Mouse (Mus musculus) hindbrain, embryonic 14.5 days (tissue): Measurements from ENCODE around the gene Arsg. TPM values are rescaled to one million over a fixed set of nuclear protein-coding genes. Genes with fewer than 3 reads are reported as not detected.
"Not testable (repeated sequence)": the region's sequence is repeated elsewhere in the genome, so short reads cannot be mapped to it uniquely, and the experiment has no call there.

ENCODE experiments used
- ATAC-seq: fragments of 200-750 bp; cut with Nextera tagmentation; 2 replicates; pipeline ENCODE4 v1.8.0; 2017; ENCODE audit warnings: moderate number of reproducible peaks, mild to moderate bottlenecking, moderate TSS enrichment, moderate library complexity; ENCODE audit not compliant: low FRiP score
- DNase-seq: peaks from one replicate; pipeline ENCODE4 v3.0.0-alpha.2; 2015; ENCODE audit warnings: low spot score
- H3K27ac ChIP-seq: fragments of 300-500 bp; sonication (generic); 2 replicates; pipeline ENCODE4 v1.5.1; 2014; ENCODE audit warnings: mild to moderate bottlenecking, moderate library complexity
- H3K27me3 ChIP-seq: fragments of 300-500 bp; sonication (generic); 2 replicates; pipeline ENCODE4 v1.6.1; 2014; ENCODE audit warnings: mild to moderate bottlenecking, low read length, mixed read lengths; ENCODE audit not compliant: control insufficient read depth, insufficient read depth
- H3K36me3 ChIP-seq: fragments of 300-500 bp; sonication (generic); replicated peaks from 2 replicates; pipeline ENCODE4 v1.6.1; 2014; ENCODE audit not compliant: control insufficient read depth, insufficient read depth
- H3K4me1 ChIP-seq: fragments of 300-500 bp; sonication (generic); replicated peaks from 2 replicates; pipeline ENCODE4 v1.6.1; 2014; ENCODE audit warnings: antibody characterized with exemption, low read length, mixed read lengths; ENCODE audit not compliant: control insufficient read depth, insufficient read depth
- H3K4me2 ChIP-seq: fragments of 300-500 bp; sonication (generic); replicated peaks from 2 replicates; pipeline ENCODE4 v1.6.1; 2014; ENCODE audit warnings: mild to moderate bottlenecking, moderate library complexity
- H3K4me3 ChIP-seq: fragments of 300-500 bp; sonication (generic); replicated peaks from 2 replicates; pipeline ENCODE4 v1.5.1; 2014; ENCODE audit warnings: mild to moderate bottlenecking, low read length
- H3K9ac ChIP-seq: fragments of 300-500 bp; sonication (generic); 2 replicates; pipeline ENCODE4 v1.6.1; 2014
- H3K9me3 ChIP-seq: fragments of 300-500 bp; sonication (generic); 2 replicates; pipeline ENCODE4 v1.6.1; 2016; ENCODE audit warnings: low read length; ENCODE audit not compliant: control insufficient read depth
- WGBS: fragments of 180-500 bp; shearing (Covaris S2); extraction: QIAGEN DNeasy Blood & Tissue Kit; methylation state at CpG from one replicate; pipeline ENCODE4 v1.1.7; 2014; 5-methylcytosine and 5-hydroxymethylcytosine counted together
- polyA plus RNA-seq: library from polyadenylated mRNA; unstranded; fragments of >200 nt; fragmentation: Nextera tagmentation; extraction: Ambion mirVana; gene quantifications from 2 replicates; pipeline ENCODE4 v1.2.1, GENCODE M21; 2014

Gene Arsg
- polyA plus RNA-seq, 1 experiment from 2014 or later: 8.8 TPM

- DNase-seq: no peak
- Histone ChIP-seq H3K36me3 (no peaks in the 10 kb centered on the region), H3K9ac (no peak overlapping the region), H3K4me3 (no peak overlapping the region), H3K4me2 (no peak overlapping the region), H3K27me3 (no peaks in the 10 kb centered on the region), H3K4me1 (no peaks in the 10 kb centered on the region), H3K27ac (no peak overlapping the region), H3K9me3 (no peaks in the 10 kb centered on the region)
- ATAC-seq: no peak
- WGBS: 91% methylated on average over 10 of the region's 10 CpGs
These were observed 15.0 kb downstream of the Arsg start for GRCm38 (mm10) chr11:109487991-109488684.

GRCm38 (mm10) chr11:109489763-109490162, 16.6 kb downstream of the Arsg start:
- DNase-seq: no peak
- Histone ChIP-seq H3K9ac (no peak overlapping the region), H3K9me3 (no peaks in the 10 kb centered on the region), H3K27me3 (no peaks in the 10 kb centered on the region), H3K4me3 (no peak overlapping the region), H3K27ac (no peak overlapping the region), H3K4me2 (no peak overlapping the region), H3K4me1 (no peaks in the 10 kb centered on the region), H3K36me3 (no peaks in the 10 kb centered on the region)
- no peak for ATAC-seq
- 79% methylated on average over 2 of the region's 2 CpGs for WGBS

GRCm38 (mm10) chr11:109491844-109492243, 18.7 kb downstream of the Arsg start:
- WGBS: 92% methylated on average over 4 of the region's 4 CpGs

GRCm38 (mm10) chr11:109492847-109493464, 19.8 kb downstream of the Arsg start:
- H3K9ac ChIP-seq, H3K27ac ChIP-seq, DNase-seq, H3K27me3 ChIP-seq, H3K4me1 ChIP-seq, H3K4me3 ChIP-seq, H3K36me3 ChIP-seq, ATAC-seq, H3K4me2 ChIP-seq, H3K9me3 ChIP-seq: not testable (repeated sequence)
- WGBS: 76% methylated on average over 8 of the region's 8 CpGs

More at GRCm38 (mm10) chr11:109491844-109492243, 18.7 kb downstream of the Arsg start:
- no peaks in the 10 kb centered on the region for H3K27me3 ChIP-seq
- no peak overlapping the region for H3K27ac ChIP-seq
- no peak overlapping the region for H3K9ac ChIP-seq
- no peak for ATAC-seq
- H3K4me1 ChIP-seq: no peaks in the 10 kb centered on the region; the same call in 1 of the 2 replicates
- H3K9me3 ChIP-seq: no peaks in the 10 kb centered on the region
- no peak overlapping the region for H3K4me2 ChIP-seq
- H3K4me3 ChIP-seq: no peak overlapping the region
- H3K36me3 ChIP-seq: no peaks in the 10 kb centered on the region
- DNase-seq: no peak

- Histone ChIP-seq H3K9me3 (no peaks in the 10 kb centered on the region), H3K4me3 (no peak overlapping the region), H3K27me3 (no peaks in the 10 kb centered on the region), H3K9ac (no peak overlapping the region), H3K27ac (no peak overlapping the region), H3K4me1 (peaks cover 6% of the 10 kb centered on the region; the same call in 1 of the 2 replicates), H3K36me3 (no peaks in the 10 kb centered on the region), H3K4me2 (no peak overlapping the region)
- DNase-seq (no peak), ATAC-seq (no peak)
- WGBS: 53% methylated on average over 24 of the region's 24 CpGs
These were observed 22.0 kb downstream of the Arsg start for GRCm38 (mm10) chr11:109494890-109495770.

- H3K4me3 ChIP-seq: no peak overlapping the region
- no peaks in the 10 kb centered on the region for H3K9me3 ChIP-seq
- ATAC-seq (no peak), DNase-seq (no peak)
- H3K9ac ChIP-seq: no peak overlapping the region
- H3K36me3 ChIP-seq: no peaks in the 10 kb centered on the region
- peaks cover 6% of the 10 kb centered on the region; the same call in 1 of the 2 replicates for H3K4me1 ChIP-seq
- 64% methylated on average over 14 of the region's 14 CpGs for WGBS
- H3K27ac ChIP-seq: no peak overlapping the region
- H3K4me2 ChIP-seq: no peak overlapping the region
- no peaks in the 10 kb centered on the region for H3K27me3 ChIP-seq
These were observed 22.7 kb downstream of the Arsg start for GRCm38 (mm10) chr11:109495771-109496474.

- Histone ChIP-seq H3K4me3 (no peak overlapping the region), H3K27ac (no peak overlapping the region), H3K9me3 (no peaks in the 10 kb centered on the region), H3K4me1 (peaks cover 6% of the 10 kb centered on the region; the same call in 1 of the 2 replicates), H3K4me2 (no peak overlapping the region), H3K36me3 (no peaks in the 10 kb centered on the region), H3K9ac (no peak overlapping the region), H3K27me3 (no peaks in the 10 kb centered on the region)
- WGBS: 81% methylated on average over 7 of the region's 7 CpGs
- no peak for DNase-seq
- no peak for ATAC-seq
These were observed 23.4 kb downstream of the Arsg start for GRCm38 (mm10) chr11:109496475-109496993.

GRCm38 (mm10) chr11:109496996-109497714, 24.0 kb downstream of the Arsg start:
- H3K27ac ChIP-seq: no peak overlapping the region
- ATAC-seq (peak; percentile 75; the same call in 1 of the 2 replicates), DNase-seq (no peak)
- H3K4me1 ChIP-seq: peaks cover 6% of the 10 kb centered on the region; the same call in 1 of the 2 replicates
- no peak overlapping the region for H3K4me2 ChIP-seq
- H3K9ac ChIP-seq: no peak overlapping the region
- H3K27me3 ChIP-seq: no peaks in the 10 kb centered on the region
- WGBS: 36% methylated on average over 6 of the region's 6 CpGs
- H3K36me3 ChIP-seq: no peaks in the 10 kb centered on the region
- H3K9me3 ChIP-seq: no peaks in the 10 kb centered on the region
- H3K4me3 ChIP-seq: no peak overlapping the region
